Mouse (Mus musculus): Measurements from ENCODE around the gene Eea1.

GRCm38 (mm10) chr10:95923263-95924217, 16.9 kb upstream of the Eea1 start:
- no peak for TF ChIP-seq EP300 (IDR thresholded peaks at IDR 0.05; ENCODE audit: low read depth)
- TF ChIP-seq CTCF (IDR thresholded peaks at IDR 0.05; ENCODE audit: low read depth): no peak

All from liver, postnatal 0 days (tissue).